Mouse (Mus musculus) cerebellum, adult 11 months (tissue): Measurements from ENCODE around the gene Ccdc71.

ENCODE experiments used
- DNase-seq: peaks from one replicate; pipeline ENCODE4 v3.0.0; 2022

Ccdc71 gene

GRCm38 (mm10) chr9:108490559-108491285, 30.4 kb downstream of the Ccdc71 start, which contains the start of gene Usp19:
Gene Usp19, plus strand, starts transcription at chr9:108490602.
- peak; percentile 93 for DNase-seq

DNA sequence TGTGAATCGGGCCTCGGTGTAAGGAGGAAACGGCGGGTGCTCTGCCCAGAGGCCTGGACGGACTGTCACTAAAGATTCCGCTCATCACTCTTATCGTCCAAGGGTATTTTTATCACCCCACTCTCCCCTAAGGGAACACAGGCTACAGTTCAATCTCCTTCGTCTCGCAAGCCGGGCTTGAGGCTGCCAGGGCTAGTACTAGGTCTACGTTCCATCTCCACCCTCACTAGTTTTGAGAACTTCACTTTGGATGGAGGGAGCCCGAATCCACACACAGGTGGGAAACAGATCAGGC, 30.9 kb downstream of the Ccdc71 start:
- DNase-seq, result no peak

GRCm38 (mm10) chr9:108492043-108492750, 31.9 kb downstream of the Ccdc71 start:
- DNase-seq, result no peak

DNA sequence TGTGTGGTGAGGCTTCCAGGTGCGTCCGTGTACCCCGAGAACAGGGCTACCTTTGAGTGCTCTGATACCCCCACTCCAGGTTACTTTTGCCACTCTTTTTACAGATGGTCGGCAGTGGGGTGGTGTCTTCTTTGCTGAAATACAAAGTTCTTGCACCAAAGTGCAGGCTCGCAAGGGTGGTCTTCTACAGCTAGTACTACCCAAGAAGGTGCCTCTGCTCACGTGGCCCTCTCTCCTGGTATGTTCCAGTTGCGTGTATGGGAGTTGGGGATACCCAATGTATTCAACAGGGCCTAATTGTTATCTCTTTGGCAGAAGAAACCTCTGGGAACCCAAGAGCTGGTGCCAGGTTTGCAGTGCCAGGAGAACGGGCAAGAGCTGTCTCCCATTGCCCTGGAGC, 32.9 kb downstream of the Ccdc71 start:
- no peak for DNase-seq

- no peak for DNase-seq
Observed at GRCm38 (mm10) chr9:108494146-108494825, 34.0 kb downstream of the Ccdc71 start.

DNA sequence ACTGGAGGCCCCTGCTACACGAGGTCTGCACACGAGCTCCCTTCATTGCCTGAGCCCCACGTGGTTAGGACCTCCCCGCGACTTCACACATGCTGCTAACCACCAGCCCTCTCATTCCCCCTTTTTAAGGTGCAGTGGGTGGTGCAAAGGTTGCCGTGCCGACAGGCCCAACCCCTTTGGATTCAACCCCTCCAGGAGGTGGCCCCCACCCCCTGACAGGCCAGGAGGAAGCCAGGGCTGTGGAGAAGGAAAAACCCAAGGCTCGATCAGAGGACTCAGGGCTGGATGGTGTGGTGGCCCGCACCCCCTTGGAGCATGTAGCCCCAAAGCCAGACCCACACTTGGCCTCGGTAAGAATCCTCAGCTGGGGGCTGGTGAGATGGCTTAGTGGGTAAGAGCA, 34.6 kb downstream of the Ccdc71 start:
- DNase-seq, result no peak

- no peak for DNase-seq
Observed at GRCm38 (mm10) chr9:108499231-108499630, 38.9 kb downstream of the Ccdc71 start.

DNA sequence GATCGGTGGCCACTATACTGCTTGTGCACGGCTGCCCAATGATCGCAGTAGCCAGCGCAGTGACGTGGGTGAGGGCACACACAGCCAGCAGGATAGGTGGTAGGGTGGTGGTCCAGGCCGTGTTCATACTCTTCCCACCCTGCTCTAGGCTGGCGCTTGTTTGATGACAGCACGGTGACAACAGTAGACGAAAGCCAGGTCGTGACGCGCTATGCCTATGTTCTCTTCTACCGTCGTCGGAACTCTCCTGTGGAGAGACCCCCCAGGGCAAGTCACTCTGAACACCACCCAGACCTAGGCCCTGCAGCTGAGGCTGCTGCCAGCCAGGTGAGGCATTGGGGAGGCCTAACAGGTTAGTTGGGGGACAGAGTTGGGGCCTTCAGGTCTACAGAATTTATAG, 39.6 kb downstream of the Ccdc71 start:
- DNase-seq, result no peak

- DNase-seq, result no peak
Observed at GRCm38 (mm10) chr9:108506901-108507300, 46.6 kb downstream of the Ccdc71 start.

DNA sequence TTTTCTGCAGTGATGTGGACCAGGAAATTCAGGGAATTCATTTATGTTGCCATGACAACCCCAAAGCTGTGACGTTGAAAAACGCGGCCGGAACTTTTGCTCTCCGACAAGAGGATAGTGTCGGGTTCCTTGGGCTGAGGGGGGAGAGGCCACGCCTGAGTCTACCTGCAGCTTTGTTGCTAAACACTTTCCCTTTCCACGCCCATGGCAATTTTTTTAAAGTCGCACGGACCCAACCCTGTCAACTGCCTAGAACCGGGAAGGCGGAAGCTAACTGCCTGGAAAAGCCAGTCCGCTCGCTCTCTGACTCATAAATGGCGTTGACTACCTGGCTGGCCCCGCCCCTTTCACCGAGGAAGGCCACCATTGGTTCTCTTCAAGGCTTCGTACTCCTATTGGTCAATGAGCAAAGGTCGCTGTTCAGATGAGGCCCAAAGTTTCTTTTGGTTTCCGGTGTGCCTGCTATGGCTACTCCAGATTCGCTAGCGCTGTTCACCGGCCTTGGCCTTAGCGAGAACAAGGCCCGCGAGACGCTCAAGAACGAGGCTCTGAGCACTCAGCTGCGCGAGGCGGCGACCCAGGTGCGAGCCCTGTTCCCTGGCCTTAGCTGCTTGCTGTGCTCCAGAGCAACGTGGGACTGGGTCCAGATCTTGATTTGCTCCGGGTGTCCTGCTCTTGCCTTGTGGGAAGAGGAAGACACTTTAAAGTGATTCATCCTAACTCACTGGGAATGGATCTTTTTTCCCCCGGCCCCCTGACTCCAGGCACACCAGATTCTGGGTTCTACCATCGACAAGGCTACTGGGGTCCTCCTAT, 47.5 kb downstream of the Ccdc71 start, which contains the start of gene Qars:
TSS of gene Qars (plus strand) at position 88 of the 816 bp plus-strand sequence.
- peak; percentile 89 for DNase-seq

DNA sequence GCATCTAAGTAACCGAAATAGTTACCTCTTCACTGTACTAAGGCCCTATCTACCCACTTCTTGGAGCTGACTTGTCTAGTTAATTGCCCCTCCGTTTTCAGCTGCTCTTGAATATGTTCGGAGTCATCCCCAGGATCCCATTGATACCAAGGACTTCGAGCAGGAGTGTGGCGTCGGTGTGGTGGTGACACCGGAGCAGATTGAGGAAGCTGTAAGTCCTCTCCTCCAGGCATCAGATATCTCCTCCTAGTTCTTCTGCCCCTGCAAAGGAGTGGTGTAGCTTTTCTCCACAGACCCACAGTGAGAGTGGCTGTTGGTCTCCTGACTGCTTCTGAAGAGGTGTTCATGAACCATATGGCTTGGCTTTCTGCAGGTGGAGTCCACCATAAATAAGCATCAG, 48.4 kb downstream of the Ccdc71 start:
- DNase-seq, result no peak
